Mouse (Mus musculus) adrenal gland, postnatal 14 days (tissue): Measurements from ENCODE around the gene Slamf1. TPM values are rescaled to one million over a fixed set of nuclear protein-coding genes. Genes with fewer than 3 reads are reported as not detected.

ENCODE experiments used
- DNase-seq: peaks from one replicate; pipeline ENCODE4 v3.0.0; 2021; ENCODE audit warnings: mixed read lengths
- long read RNA-seq, 2 experiments: library from polyadenylated mRNA; stranded (forward); transcript quantifications; one replicate each; pipeline ENCODE4 v2.0.0; 2021
- total RNA-seq: library from RNA; stranded (reverse); gene quantifications from 2 replicates; pipeline ENCODE4 v1.2.3, GENCODE M21; 2021

Slamf1 gene
- 0.30 and 1.5 TPM in 2 replicates for total RNA-seq
- long read RNA-seq, experiment 1, result 0 reads
- long read RNA-seq, experiment 2, result 0 reads

DNA sequence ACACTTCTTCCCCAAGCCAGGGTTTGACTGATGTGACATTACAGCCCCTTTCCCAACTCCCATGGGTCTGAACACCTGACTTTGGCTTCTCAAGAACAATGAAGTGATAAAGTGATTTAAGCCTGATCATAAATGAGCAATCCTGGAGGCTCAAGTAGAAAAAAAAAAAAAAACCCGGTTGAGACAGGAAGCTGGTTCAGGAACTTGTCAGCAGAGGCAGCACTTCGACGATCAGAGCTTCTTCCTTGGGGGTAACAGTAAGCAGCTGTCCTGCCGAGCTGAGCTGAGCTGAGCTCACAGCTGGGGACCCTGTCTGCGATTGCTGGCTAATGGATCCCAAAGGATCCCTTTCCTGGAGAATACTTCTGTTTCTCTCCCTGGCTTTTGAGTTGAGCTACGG is at the start of gene Slamf1:
Slamf1 (plus strand) TSS at position 230 of the 400 bp plus-strand sequence.
- no peak for DNase-seq

DNA sequence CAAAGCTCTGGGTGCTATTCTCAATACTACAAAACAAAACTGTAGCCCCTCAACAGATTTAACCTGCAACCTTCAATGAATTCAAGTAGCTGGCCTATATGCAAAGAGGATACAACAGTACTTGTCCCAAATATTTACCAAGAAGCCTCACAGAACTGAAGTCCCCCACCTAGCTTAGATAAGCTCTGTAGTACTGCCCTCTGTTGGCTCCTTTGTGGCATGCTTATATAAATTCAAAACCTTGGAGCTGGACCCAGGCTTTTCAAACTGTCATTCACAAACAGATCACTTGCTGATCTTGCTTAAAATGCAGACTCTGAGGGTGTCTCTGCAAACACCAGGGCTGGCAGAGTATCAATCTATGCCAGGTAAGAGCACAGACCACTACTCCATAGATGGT is 35.7 kb upstream of the Slamf1 start:
- no peak for DNase-seq

DNA sequence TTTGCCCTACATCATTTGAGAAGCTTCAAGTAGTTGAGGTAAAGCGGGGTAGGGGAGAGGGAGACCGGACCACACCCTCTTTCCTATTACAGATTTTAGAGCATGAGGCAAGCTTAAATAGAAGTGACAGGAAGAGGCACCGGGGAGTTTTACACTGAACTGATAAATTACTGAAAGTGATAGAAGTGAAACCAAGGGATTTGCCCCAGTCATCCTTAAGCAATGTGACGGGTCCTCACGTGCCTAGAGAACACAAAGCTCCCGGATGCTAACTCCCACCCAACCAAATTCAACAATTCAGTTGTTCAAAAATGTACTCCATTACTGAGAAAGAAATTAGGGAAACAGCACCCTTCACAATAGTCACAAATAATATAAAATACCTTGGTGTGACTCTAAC is 32.0 kb upstream of the Slamf1 start:
- DNase-seq, result no peak

DNA sequence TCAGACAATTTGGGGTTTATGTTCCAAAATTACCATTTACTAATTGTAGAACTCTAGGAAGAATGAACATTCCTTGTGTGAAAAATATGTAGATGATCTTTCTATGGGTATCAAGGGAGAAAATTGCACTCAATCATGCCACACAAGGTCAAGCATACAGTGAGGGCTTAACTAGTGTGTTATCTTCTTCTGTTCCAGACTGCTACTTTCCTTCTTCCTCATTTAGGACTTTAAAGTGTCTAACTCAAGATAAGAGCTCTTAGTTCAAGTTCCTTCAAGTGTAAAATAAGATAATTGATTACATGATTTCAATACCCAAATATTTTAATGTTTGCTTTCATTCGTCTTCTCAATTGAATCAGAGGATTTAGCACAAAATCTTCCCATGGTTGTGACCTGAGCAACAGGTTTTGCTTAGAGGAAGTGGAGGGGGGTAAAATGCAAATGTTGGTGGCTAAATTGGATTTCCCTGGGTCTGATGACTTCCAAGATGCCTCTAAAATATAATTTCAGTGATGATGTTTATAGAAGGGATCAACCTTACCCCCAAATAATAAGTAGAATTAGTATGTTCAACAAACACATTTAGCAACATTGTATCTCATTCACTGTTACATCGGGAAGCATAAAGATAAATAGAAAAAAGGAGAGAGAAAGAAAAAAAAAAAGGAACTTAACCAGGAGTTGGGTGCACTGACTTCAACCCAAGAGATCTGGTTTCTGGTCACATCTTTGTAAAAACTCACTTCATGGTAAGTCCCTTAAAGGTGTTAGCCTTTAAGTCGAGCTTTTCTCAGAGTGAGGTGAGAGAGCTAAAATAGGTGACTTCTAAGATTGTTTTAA is 18.6 kb upstream of the Slamf1 start:
- DNase-seq, result no peak

DNA sequence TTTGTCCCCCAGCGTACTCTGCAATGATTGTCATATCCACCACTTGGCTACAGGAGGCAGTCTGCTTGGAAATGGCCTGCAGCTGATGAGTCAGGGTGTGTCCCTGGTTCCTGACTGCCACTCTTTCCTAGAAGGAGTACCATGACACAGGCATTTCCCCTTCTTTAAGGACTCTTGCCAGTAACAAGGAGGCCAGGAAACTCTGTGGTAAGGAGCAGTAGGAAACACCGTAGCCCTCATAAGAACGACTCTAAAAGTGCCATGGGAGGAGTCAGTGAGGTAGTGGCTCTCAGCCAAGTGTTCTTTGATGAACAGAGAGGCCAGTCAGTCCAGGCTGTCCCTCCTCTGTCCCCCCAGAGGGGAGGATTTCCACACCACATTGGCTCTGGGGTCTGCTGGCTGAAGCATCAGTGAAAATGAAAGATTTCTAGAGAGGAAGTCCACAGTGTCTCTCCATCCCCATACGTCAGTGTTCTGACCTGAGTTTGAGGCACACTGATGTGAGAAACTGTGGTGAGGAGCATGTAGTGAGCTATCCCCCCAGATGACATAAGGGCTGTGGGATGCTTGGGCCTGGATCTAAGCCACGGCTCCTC is 5.0 kb upstream of the Slamf1 start:
- DNase-seq, result no peak

DNA sequence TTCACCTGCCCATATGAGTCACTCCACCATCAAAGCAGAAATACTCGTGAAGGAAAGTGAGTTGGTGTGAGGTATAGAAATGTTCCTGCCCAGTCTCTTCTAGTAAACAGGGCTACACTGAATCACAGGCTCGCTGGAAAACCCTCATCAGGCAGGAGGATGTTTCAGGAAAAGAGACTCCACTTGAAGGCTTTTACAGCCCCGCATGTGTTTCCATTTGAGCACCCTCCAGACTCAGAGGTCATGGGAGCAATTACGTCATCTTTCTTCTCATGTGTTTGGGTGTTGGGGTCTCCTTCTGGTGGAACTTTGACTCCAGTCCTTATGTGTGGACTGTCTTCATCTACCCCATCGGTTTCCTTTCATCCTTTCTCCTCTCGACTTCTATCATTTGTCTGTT is 4.1 kb downstream of the Slamf1 start:
- DNase-seq, result no peak

DNA sequence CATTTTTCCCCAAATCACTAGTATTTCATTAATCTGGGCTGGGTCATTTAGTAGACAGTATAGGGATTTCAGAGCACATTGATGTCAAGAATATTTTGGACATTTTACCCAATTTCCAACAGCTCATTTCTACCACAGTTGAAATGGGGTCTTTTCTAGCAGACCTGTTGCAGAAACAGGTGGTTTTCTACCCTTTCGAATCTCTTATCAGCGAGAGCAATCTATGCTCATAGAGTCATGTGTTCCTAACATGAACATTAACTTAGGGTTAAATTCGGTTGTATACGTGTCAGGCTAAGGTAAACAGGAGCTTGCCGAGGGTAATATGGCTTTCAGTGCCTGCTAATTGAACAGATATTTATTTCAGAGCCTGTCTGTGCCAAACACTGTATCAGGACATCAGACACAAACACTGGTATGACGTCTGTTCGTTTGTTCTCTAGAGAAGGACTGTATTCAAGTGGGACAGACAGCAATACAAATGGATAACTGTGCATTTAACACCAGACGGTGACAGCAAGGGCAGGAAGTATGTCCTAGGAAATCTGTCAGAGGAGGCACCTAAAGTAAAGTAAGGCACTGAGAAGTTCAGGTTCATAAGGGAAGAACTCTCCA is 5.3 kb downstream of the Slamf1 start:
- no peak for DNase-seq

DNA sequence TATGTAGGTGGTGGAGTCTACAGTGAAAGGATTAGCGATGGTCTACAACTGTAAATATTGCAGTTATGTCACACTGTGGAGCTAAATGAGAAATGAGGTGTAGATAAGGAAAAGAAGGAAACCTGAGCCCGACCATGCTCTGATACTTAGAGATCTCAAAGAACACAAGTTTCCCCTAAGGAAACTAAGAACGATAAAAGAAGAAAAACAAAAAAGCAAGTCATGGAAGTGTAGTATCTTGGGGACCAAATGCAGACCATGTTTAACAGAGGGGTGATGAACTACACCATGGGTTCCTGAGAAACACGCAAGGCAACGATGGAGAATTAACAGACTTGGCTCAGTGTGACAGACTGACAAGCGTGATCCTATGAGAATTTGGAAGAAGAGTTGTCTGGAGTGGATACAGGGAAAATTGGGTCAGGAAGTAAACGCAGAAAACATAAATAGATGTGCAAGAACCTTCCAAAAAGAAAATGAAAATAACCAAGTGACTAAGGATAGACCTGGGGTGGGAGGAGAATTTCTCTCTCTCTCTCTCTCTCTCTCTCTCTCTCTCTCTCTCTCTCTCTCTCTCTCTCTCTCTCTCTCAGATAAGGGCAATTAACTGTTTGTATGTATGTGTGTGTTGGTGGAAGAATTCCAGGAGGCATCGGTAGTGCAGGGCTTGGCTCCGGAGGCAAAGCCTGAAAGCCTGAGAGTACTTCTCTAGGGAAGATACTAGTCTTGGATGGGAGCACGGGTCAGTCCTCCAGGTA is 6.5 kb downstream of the Slamf1 start:
- no peak for DNase-seq

DNA sequence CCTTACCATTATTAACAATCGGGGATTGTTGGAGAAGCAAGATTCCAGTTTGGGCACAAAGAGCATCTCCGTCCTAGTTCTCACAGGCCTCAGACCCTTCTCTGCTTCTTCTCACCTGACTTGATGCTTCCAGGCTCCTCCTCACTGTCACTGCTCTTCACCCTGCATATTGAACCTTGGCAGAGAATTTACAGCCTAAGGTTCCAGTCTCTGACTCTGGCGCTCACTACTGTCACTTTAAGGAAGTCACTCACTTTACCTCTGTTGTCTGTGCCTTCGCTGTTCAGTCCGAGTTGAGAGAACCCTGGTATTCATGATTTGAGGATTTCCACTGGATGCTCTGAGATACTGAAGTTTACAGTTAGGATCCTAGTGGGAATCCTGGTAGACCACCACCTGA is 7.3 kb downstream of the Slamf1 start:
- no peak for DNase-seq

DNA sequence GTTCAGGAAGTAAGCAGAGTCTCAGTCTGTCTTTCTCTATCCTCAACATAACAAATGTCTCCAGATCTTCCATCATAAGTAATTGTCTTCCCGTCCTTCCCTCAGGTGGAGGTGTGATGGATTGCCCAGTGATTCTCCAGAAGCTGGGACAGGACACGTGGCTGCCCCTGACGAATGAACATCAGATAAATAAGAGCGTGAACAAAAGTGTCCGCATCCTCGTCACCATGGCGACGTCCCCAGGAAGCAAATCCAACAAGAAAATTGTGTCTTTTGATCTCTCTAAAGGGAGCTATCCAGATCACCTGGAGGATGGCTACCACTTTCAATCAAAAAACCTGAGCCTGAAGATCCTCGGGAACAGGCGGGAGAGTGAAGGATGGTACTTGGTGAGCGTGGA is 7.8 kb downstream of the Slamf1 start:
- DNase-seq, result no peak

DNA sequence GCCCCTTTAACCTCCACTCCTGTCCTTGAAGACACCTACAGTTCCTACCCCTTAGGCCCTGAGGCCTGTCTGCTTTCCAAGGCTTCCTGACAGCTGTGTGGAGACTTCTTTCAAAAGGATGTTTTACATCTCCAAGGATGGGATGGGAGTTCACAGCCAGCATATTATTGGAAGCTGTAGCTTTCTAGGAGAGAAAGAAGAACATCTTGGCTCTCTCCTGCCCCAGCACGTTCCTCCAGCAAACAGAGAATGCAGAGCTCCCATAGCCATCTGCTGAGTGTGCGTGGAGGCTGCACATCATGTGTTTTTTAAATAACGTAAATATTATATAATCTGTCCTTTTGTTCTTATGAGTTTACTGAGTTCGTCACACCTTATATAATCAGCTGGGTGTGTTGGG is 8.9 kb downstream of the Slamf1 start:
- DNase-seq, result no peak

DNA sequence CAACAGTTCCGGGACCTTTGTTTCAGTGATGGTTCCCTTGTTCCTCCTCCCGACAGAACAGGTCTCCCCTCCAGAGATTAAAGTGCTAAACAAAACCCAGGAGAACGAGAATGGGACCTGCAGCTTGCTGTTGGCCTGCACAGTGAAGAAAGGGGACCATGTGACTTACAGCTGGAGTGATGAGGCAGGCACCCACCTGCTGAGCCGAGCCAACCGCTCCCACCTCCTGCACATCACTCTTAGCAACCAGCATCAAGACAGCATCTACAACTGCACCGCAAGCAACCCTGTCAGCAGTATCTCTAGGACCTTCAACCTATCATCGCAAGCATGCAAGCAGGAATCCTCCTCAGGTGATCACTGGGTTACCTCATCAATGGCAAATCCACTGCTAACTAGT is 10.1 kb downstream of the Slamf1 start:
- no peak for DNase-seq

DNA sequence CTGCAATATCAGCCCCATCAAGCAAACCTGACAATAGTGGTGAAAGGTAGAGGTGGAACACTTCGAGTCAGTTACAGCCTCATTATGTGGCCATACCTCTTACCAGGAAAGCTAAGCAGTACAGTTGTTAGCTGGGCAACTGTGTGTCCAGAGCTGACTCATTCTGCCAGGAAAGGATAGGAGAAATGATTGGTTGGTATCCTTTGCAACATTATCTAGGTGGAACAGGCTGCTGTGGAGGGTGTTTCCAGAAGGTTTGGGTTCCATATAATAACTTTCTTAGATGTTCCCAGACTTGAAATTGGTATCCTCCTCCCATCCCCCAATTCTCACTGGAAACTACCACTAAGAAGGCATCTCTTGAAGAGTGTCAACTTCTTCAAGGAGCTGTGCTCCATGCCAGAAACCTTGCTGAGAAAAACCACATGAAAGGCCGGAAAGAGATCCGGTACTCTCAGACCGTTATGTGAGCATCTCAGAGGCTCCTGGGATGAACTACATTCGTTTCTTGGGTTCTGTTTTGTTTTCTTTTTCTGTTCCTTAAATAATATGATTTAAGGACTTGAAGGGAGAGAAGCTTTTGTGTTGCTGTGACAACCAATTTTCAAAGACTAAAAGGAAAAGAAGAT is 15.5 kb downstream of the Slamf1 start:
- DNase-seq, result no peak

DNA sequence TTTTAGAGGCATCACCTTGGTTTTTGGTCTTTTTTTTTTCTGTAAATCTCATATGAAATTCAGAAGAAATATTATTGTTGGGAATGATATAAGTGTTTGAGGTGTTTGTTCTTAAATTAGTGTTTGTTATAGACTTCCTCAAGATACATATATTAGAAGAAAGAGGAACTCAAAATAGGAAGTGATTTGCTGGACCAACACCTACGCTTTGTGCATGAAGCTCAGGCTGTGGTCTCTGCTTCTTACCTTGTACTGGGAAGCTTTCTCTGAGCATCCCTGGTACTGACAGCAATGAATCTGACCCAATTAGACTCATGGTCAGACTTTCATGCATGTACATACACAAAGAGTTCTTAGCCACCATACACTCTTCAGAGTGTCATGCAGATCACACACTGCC is 18.9 kb downstream of the Slamf1 start:
- no peak for DNase-seq

DNA sequence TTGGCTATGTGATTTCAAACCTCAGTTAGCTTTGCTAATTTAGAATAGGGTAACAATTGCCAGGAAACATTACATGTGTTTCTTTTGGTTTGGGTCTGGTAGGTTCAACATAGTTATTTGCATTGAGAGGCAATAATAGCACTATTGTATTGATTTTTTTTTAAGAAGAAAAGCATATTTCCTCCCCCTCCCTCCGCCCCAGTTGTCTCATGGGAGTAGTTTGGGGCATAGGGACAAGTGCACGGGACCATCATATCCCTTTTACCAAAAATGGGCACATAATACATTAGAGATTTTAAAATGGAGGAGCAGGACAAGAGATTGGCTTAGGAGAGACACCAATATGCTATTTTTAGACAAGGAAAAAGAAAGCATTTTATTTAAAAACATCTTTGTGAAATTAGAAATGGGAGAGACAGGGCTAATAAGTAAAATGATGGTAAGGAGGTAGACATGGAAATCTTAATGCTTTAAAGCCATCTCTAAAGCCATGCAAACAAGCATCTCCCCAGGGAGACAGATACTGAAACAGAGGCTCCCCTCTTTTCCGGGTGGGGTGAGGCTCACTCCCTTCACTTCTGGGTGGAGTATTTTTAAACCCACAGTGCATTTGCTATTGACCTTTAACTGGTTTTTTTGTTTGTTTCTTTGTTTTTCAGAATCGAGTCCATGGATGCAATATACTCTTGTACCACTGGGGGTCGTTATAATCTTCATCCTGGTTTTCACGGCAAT is 20.5 kb downstream of the Slamf1 start:
- DNase-seq, result no peak

DNA sequence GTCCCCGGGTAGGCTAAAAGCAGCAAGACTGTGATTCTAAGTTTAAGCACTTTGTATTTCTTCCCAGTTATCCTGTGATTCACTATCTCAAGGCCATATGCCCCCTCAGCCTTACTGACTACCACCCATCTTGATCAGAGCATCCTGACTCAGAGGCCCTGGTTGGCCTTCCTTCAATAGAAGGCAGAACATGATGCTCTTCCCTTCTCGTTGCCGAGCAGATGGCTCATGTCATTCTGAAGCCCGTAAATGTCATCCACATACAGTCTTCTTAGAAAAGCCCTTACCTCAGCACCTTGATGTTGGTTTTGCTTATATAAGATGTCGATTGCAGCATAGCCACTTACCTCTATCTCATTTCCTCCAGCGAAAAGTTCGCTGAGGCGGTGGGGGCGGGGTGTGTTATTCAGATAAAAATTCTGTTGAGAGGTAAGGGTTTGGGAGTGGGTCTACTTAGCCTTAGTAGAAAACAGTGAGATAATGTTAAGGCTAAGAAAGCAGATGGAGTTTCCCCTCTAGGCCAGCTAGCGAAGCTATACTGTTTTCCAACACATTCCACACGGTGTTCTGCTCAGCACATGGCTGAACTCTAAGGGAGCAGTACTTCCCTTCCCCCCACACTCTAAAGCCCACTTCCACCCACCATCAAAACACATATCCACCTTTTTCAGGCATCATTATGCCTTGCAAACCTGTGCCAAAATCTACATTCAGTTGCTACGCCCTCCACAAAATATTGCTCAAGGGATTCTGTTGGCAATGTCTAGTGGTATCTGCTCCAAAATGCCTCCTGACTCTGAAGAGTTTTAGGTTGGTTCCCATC is 21.7 kb downstream of the Slamf1 start:
- DNase-seq, result no peak

DNA sequence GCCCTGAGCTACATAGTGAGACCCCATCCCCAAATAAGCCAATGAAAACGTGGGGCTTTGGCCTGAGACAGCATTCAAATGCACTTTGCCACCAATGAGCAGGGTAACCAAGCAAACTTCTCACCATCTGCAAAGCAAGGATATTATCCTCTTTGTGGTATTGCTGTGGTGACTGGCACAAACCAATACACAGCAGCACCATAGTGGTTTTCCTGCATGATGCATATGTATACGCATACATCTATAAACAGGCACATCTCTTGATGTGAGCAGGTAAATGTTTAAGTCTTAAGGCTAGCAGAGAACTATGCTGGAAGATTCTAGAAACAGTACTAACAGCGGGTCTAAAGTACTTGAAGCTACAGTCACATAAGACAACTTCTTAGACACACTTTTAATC is 22.5 kb downstream of the Slamf1 start:
- no peak for DNase-seq

DNA sequence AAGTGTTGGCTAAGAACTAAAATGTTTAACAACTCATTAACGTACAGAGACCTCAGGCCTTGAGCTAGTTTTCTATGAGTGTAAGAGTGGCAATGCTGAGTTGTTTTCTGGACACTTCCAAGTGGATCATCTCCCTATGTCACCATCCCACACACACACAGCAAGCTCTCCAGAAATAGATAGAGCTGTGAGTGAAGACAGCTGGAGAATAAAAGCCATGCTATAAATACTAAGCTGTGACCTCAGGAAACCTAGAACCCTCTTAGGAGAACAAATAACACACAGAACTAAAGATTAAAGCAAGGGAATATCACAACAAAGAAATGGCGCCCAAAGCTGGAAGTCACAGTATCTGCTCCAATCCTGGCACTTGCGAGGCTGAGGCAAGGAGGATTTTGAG is 24.6 kb downstream of the Slamf1 start:
- no peak for DNase-seq

DNA sequence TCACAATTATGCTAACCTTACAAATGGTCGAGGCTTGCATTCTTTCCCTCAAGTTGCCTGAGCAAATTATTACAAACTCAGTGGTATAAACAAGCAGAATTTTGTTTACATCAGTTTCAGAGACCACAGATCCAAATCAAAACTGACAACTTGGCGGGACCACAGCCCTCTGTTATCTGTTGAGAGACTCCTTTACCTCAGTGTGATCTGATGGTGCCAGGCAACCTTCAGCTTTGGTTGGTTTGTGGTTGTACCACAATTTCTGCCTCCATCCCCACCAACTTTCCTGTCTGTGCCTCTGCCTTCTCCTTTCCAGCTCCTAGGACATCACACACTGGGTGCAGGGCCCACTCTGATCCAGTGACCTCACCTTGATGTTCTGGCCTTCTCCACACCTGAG is 29.3 kb downstream of the Slamf1 start:
- no peak for DNase-seq

DNA sequence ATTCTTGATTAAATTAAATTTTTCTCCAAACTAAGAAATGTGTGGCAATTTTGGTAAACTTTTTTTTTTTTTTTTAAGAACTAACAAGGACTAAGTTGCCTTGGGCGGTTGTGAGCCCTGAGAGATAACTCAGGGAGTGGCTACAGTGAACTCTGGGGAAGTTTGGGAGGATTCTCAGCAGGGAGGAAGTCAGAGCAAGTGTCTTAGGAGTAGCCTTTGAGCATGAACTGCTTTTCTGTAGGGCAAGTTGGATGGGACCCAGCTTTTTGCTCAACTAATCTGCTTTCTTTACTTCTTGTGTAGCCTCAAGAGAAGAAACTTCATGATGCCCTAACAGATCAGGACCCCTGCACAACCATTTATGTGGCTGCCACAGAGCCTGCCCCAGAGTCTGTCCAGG is 30.9 kb downstream of the Slamf1 start:
- no peak for DNase-seq

DNA sequence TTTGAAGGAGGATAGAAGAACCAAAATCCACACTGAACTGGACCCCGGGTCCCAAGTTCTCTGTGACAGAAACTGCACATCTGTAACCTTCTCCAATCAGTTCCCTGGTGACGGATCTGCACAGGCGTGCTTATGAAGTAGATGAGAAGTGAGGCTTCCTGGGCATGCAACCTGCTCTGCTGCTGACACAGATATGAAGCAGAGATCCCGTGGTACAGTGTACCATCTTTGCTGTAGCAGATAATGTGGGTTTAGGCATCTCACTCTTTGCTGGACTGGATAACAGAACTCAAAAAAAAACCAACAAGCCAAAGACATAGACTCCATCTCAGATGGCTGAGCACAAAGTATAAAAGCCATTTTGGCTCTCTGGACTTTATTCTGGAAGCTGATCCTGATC is 32.7 kb downstream of the Slamf1 start:
- no peak for DNase-seq
